Mouse (Mus musculus): ENCODE measurements at regions not wholly inside any gene's neighbourhood (a gene's known extent, or its start where the extent isn't known, plus 50 kb on each side); places are given as distances from the start of the nearest gene placed in this dataset.
A peak's percentile ranks its signal among the peaks of the same experiment; 100 is the strongest.

DNA sequence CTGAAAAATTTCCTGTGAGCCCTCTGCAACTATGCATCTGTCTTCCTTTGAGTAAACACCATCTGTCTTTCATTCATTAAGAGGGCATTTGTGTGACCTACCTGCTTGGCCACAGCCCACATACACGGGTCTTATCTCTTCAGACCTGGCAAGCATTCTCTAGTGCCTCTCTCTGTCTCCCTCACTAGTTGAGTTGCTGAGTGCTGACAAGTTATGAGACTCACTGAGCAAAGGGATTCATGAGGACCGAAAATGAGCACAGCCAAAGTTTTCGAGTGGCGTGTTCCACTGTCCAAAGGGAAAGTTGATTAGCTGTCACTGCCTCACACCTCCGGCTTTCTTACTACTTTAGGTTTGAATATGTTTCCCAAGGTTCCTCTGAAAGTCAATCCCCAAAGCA lies 328.5 kb downstream of the Pmp22 start:
- Histone ChIP-seq H3K9ac (replicated peaks) (no peak overlapping the region), H3K36me3 (no peaks in the 10 kb centered on the region), H3K27me3 (peaks cover 3% of the 10 kb centered on the region; the same call in 1 of the 2 replicates), H3K4me2 (replicated peaks) (no peak overlapping the region), H3K9me3 (no peaks in the 10 kb centered on the region), H3K4me1 (peaks cover 23% of the 10 kb centered on the region), H3K27ac (replicated peaks) (no peak overlapping the region), H3K4me3 (no peak overlapping the region)
- ATAC-seq (replicated peaks): no peak
- WGBS: 84% methylated on average over 5 of the region's 5 CpGs

DNA sequence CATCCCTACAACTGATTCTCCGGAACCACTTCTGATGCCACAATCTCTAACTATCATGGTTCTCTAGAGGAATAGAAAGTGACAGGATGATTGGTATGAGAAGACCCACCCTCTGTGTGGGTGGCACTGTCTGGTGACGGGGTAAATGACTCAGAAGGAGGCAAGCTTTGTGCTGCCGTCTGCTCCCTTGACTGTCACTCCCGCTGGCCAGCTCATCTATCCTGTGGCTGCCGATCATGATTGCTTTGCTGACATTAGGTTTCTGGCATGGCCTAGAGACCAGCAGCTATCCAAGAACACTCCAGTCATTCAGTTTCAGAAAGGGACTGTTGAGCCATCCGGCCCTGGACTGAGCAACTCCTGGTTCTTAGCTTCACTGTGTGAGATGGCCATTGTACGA lies 331.4 kb downstream of the Pmp22 start:
- Histone ChIP-seq H3K27me3 (peaks cover 3% of the 10 kb centered on the region; the same call in 1 of the 2 replicates), H3K27ac (replicated peaks) (no peak overlapping the region), H3K9me3 (no peaks in the 10 kb centered on the region), H3K36me3 (no peaks in the 10 kb centered on the region), H3K4me3 (no peak overlapping the region), H3K4me2 (replicated peaks) (no peak overlapping the region), H3K9ac (replicated peaks) (no peak overlapping the region), H3K4me1 (peaks cover 22% of the 10 kb centered on the region)
- WGBS: 81% methylated on average over 7 of the region's 7 CpGs
- ATAC-seq (replicated peaks): no peak

DNA sequence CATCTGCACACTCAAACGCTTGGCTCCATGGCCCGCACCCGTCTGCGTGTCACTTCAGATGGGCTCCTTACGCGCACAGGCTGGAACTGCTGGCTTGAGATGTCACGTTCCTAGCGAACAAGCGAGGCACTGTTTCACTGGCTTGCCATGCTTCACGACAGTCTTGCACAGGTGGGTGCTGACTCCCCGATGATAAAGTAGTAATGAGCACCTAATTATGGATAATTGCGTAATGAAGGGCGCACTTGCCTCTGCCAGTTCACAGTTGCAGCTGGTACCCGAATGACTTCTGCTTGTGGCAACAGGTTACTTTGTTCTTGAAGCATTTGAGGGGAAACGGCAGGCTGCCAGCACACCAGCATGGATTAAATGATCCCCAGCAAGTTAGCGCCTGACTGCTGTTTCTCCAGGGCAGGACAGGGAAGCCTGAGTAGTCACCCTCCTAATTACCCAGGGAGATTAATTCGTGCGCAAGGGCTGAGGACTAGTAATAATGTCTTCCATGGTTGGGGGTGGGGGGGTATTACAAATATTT lies 335.1 kb downstream of the Pmp22 start:
- Histone ChIP-seq H3K4me2 (replicated peaks) (peak overlapping the region; percentile 27), H3K27ac (replicated peaks) (no peak overlapping the region), H3K27me3 (no peaks in the 10 kb centered on the region; the same call in 1 of the 2 replicates), H3K4me1 (peaks cover 13% of the 10 kb centered on the region), H3K4me3 (no peak overlapping the region), H3K36me3 (no peaks in the 10 kb centered on the region), H3K9ac (replicated peaks) (no peak overlapping the region), H3K9me3 (no peaks in the 10 kb centered on the region)
- 18% methylated on average over 18 of the region's 18 CpGs for WGBS
- 0 out of 2 replicates have a peak, but pooled peaks have one; percentile 53 for ATAC-seq (replicated peaks)

DNA sequence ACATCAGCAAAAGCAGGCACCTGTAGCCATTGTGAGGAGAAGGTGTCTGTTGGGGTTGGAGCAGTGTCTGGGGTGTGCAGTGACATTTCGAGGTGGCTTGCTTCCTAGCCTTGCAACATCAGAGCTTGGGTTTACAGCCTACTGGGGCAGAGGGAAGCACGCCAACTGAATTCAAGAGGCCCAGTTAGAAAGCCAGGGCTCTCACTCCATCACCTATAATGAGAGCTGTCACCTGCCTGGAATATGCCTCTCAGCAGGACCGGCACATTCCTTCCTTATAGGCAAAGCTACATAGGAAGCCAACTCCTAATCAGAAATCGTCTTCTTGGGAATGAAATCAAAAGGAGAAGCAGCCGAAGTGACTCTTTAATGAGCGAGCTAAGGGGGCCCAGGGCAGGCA lies 337.2 kb downstream of the Pmp22 start:
- Histone ChIP-seq H3K4me1 (peaks cover 13% of the 10 kb centered on the region), H3K9me3 (no peaks in the 10 kb centered on the region), H3K36me3 (no peaks in the 10 kb centered on the region), H3K4me2 (replicated peaks) (no peak overlapping the region), H3K9ac (replicated peaks) (no peak overlapping the region), H3K27me3 (no peaks in the 10 kb centered on the region; the same call in 1 of the 2 replicates), H3K4me3 (no peak overlapping the region), H3K27ac (replicated peaks) (no peak overlapping the region)
- no peak for ATAC-seq (replicated peaks)
- 83% methylated on average over 6 of the region's 6 CpGs for WGBS

DNA sequence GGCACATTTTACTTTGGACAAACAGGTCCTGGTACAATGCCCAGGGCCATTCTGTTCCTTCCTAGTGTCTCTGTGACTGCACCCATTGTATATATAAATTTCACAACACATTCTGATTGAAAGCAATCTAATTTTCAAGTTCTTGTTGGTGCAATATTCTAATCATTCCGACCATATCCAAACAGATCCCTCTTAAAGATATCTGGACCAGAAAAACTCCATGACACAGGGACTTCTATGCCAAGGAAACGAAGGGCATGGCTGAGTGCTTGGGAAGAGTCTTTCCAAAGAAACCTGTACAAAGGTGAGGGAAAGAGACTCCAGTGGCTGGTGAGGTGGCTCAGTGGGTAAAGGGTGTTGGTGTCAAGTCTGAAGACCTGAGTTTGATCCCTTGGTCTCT lies 337.8 kb downstream of the Pmp22 start:
- Histone ChIP-seq H3K4me1 (peaks cover 13% of the 10 kb centered on the region), H3K27me3 (no peaks in the 10 kb centered on the region; the same call in 1 of the 2 replicates), H3K9me3 (no peaks in the 10 kb centered on the region), H3K9ac (replicated peaks) (no peak overlapping the region), H3K4me2 (replicated peaks) (no peak overlapping the region), H3K36me3 (no peaks in the 10 kb centered on the region), H3K4me3 (no peak overlapping the region), H3K27ac (replicated peaks) (no peak overlapping the region)
- WGBS: 90% methylated on average over 2 of the region's 2 CpGs
- ATAC-seq (replicated peaks): no peak

DNA sequence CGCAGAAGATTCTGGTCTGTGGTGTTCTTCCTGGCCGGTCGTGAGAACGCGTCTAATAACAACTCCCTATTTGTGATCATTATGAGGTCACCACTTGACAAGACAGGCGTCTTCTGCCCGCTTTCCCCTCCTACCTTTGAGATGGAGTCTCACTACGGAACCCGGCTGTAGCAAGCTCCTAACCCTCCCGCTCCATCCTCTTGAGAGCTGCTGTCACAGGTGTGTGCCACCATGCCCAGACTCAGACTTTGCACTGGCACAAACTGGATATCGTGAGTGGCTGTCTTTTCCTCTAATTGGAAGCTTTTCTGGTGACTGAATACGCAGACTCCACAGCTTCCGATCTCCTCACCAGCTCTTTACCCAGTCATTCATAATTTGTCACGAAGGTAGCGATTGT lies 346.0 kb downstream of the Pmp22 start:
- ATAC-seq (replicated peaks): no peak
- Histone ChIP-seq H3K4me2 (replicated peaks) (no peak overlapping the region), H3K9ac (replicated peaks) (no peak overlapping the region), H3K27ac (replicated peaks) (no peak overlapping the region), H3K4me1 (no peaks in the 10 kb centered on the region), H3K36me3 (no peaks in the 10 kb centered on the region), H3K27me3 (no peaks in the 10 kb centered on the region), H3K4me3 (no peak overlapping the region), H3K9me3 (no peaks in the 10 kb centered on the region)
- WGBS: 95% methylated on average over 15 of the region's 15 CpGs

DNA sequence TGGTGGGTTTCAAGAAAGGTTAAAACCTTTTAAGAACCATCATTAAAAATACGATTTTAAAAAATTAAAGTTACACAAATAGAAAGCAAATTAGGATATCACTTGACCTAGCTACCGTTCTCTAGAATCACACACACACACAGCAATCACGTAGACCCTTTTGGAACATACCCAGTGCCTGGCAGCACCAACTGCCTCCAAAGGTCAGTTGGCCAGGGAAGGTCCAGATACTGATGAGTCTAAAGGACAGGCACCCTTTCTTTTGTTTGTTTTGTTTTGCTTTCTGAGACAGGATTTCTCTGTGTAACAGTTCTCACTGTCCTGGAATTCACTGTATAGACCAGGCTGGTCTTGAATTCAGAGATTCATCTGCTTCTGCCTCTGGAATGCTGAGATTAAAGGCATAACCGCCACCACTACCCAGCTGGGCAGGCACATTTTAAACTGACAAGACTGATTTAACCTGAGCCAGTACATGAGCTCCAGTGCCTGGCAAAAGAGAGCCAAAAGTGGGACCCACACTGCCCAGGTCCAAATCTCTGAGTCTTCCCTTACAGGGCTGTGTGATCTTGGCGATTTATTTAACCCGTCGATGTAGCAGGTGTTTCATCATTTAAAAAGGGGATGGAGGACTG lies 353.0 kb downstream of the Pmp22 start:
- H3K9me3 ChIP-seq: no peaks in the 10 kb centered on the region
- H3K9ac ChIP-seq (replicated peaks): no peak overlapping the region
- H3K4me3 ChIP-seq: no peak overlapping the region
- no peaks in the 10 kb centered on the region for H3K27me3 ChIP-seq
- no peak overlapping the region for H3K4me2 ChIP-seq (replicated peaks)
- no peaks in the 10 kb centered on the region for H3K36me3 ChIP-seq
- WGBS: 46% methylated on average over 7 of the region's 7 CpGs
- ATAC-seq (replicated peaks): no peak
- H3K4me1 ChIP-seq: peaks cover 10% of the 10 kb centered on the region
- H3K27ac ChIP-seq (replicated peaks): no peak overlapping the region

DNA sequence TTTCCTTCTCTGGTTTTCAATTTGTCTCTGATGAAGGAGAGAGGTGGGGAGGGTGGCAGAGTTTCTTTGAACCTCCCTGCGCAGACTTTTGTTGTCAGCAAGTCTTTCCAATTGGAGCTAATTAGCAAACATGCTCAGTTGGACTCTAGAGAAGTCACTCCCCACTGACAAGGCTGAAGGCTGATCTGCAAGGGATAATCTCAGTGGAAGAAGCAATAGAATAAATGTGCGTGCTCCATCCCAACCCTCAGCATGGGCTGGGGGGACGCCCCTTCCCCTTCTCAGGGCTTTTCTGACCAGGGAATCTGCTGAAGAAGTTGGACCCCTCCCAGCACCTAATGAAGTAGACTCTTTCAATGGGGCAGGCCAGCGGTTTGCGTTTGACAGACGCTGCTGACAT lies 353.8 kb downstream of the Pmp22 start:
- Histone ChIP-seq H3K9ac (replicated peaks) (no peak overlapping the region), H3K4me3 (no peak overlapping the region), H3K4me2 (replicated peaks) (no peak overlapping the region; the same call in 1 of the 2 replicates), H3K9me3 (no peaks in the 10 kb centered on the region), H3K36me3 (no peaks in the 10 kb centered on the region), H3K27ac (replicated peaks) (no peak overlapping the region), H3K27me3 (no peaks in the 10 kb centered on the region), H3K4me1 (peaks cover 10% of the 10 kb centered on the region)
- 3% methylated on average over 6 of the region's 6 CpGs for WGBS
- no peak for ATAC-seq (replicated peaks)

DNA sequence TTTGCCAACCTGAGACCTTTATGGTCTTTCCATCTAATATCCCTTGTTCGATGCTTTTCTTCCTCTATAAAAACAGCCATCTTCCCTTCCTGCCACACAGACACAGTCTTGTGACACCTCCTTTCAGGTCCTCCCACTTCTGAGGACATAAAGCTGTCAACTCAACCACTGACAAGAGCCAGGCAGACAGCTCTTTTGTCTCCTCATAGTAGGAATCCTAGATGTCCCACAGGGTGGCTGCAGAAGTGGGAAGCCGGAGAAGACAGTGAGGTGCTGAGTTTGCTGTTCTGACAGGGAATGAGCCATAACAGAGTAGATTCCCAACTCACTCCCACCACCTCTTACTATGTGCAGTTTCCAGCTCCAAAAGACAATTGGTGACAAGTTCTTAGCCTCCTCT lies 358.4 kb downstream of the Pmp22 start:
- H3K27ac ChIP-seq (replicated peaks): no peak overlapping the region
- H3K4me1 ChIP-seq: peaks cover 9% of the 10 kb centered on the region
- no peaks in the 10 kb centered on the region for H3K36me3 ChIP-seq
- WGBS: 65% methylated on average over 2 of the region's 2 CpGs
- H3K27me3 ChIP-seq: no peaks in the 10 kb centered on the region
- no peak overlapping the region for H3K9ac ChIP-seq (replicated peaks)
- no peak overlapping the region for H3K4me2 ChIP-seq (replicated peaks)
- no peaks in the 10 kb centered on the region for H3K9me3 ChIP-seq
- no peak overlapping the region for H3K4me3 ChIP-seq
- no peak for ATAC-seq (replicated peaks)

DNA sequence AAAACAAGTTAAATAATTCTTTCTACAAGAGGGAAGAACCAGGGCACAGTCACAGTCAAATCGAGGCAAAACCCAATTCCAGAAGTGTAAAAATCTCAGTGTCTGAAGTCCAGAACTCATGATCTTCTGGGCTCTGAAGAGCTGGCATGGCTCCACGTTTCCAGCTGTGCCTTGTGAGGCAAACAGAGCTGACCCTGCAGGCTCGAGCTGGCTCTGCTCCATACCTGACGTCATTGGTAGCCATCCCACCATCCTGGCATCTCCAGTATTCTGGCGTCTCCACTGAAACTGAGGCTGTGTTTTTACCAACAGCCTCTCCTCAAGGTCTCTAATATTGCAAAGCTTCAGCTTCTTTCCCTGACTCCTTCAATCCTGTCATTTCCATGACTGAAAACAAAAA lies 373.4 kb downstream of the Pmp22 start:
- ATAC-seq (replicated peaks): no peak
- 47% methylated on average over 5 of the region's 5 CpGs for WGBS
- Histone ChIP-seq H3K4me2 (replicated peaks) (no peak overlapping the region), H3K9ac (replicated peaks) (no peak overlapping the region), H3K9me3 (no peaks in the 10 kb centered on the region), H3K36me3 (no peaks in the 10 kb centered on the region), H3K27ac (replicated peaks) (no peak overlapping the region), H3K4me1 (no peaks in the 10 kb centered on the region), H3K4me3 (no peak overlapping the region), H3K27me3 (no peaks in the 10 kb centered on the region)

DNA sequence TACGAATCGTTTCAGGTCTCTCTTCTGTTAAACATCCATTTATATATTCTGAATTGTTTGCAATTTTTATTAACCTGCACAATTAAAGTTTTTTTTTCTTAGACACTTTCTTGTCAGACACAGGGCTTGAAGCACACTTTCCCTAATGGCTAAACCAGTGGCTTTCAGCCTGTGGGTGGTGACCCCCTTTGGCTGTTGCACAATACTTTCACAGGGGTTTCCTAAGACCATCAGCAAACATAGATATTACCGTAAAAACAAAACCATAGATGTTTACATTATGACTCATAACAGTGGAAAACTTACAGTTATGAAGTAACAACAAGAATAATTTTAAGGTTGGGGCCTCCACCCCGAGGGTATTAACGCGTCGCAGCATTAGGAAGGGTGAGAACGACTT lies 378.6 kb downstream of the Pmp22 start:
- H3K36me3 ChIP-seq: no peaks in the 10 kb centered on the region
- H3K27ac ChIP-seq (replicated peaks): no peak overlapping the region
- H3K4me3 ChIP-seq: no peak overlapping the region
- WGBS: 95% methylated on average over 8 of the region's 8 CpGs
- H3K9me3 ChIP-seq: no peaks in the 10 kb centered on the region
- H3K4me1 ChIP-seq: no peaks in the 10 kb centered on the region
- no peaks in the 10 kb centered on the region for H3K27me3 ChIP-seq
- no peak overlapping the region for H3K9ac ChIP-seq (replicated peaks)
- no peak for ATAC-seq (replicated peaks)
- H3K4me2 ChIP-seq (replicated peaks): no peak overlapping the region

DNA sequence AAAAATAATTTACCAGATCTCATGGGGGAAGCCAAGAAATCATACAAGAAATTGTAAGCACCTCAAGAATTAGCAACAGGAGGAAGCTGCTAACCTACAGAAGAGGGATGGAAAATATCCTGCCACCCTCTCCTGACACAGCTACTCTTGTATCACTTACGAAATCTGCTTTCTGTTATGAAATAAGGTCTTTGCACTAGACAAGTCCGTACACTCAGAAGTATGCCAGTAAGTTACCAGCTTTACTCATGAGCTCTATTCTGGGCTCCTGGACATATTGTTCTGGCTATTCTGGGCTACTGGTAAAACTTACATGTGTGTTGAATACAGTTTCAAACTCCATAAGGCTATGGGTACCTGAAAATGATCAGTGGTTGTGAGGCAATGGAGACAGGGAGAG lies 379.9 kb downstream of the Pmp22 start:
- WGBS: 92% methylated on average over 2 of the region's 2 CpGs
- Histone ChIP-seq H3K9ac (replicated peaks) (no peak overlapping the region), H3K27ac (replicated peaks) (no peak overlapping the region), H3K9me3 (peaks cover 6% of the 10 kb centered on the region; the same call in 1 of the 2 replicates), H3K36me3 (no peaks in the 10 kb centered on the region), H3K4me3 (no peak overlapping the region), H3K27me3 (no peaks in the 10 kb centered on the region), H3K4me2 (replicated peaks) (no peak overlapping the region), H3K4me1 (no peaks in the 10 kb centered on the region)
- ATAC-seq (replicated peaks): no peak

DNA sequence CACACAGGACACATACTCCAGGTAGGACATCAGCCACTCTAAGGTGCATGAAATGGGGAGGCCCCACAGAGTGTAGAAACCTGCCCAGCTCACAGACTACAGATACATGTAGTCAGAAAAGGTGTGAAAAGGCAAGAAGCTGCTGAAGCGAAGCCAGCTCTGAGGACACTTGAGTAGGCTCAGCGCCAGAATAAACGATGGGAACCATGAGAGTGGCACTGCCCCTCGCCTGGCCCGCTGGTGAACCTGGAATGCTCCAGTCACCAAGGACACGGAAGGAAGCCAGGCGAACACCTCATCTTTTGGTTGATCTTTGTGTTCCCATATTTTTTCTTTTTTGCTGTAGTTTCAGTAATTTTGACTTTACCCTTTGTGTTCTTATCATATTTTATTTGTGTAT lies 381.8 kb downstream of the Pmp22 start:
- no peaks in the 10 kb centered on the region for H3K27me3 ChIP-seq
- no peaks in the 10 kb centered on the region for H3K4me1 ChIP-seq
- no peak for ATAC-seq (replicated peaks)
- 89% methylated on average over 7 of the region's 7 CpGs for whole genome bisulfite sequencing
- no peak overlapping the region for H3K27ac ChIP-seq (replicated peaks)
- no peak overlapping the region for H3K9ac ChIP-seq (replicated peaks)
- no peaks in the 10 kb centered on the region for H3K36me3 ChIP-seq
- no peak overlapping the region for H3K4me3 ChIP-seq
- peaks cover 6% of the 10 kb centered on the region; the same call in 1 of the 2 replicates for H3K9me3 ChIP-seq
- H3K4me2 ChIP-seq (replicated peaks): no peak overlapping the region
